Mouse (Mus musculus) heart, embryonic 15.5 days (tissue): ENCODE measurements around the gene Ogfod1. TPM values are rescaled to one million over a fixed set of nuclear protein-coding genes. Genes with fewer than 3 reads are reported as not detected.
A peak's percentile ranks its signal among the peaks of the same experiment; 100 is the strongest.
"Not testable (repeated sequence)": the region's sequence is repeated elsewhere in the genome, so short reads cannot be mapped to it uniquely, and the experiment has no call there.

Source experiments
- ATAC-seq: fragments of 200-750 bp; cut with Nextera tagmentation; replicated peaks from 2 replicates; pipeline ENCODE4 v1.8.0; 2017; ENCODE audit warnings: low read depth, moderate TSS enrichment; ENCODE audit not compliant: insufficient number of reproducible peaks, insufficient read depth, low FRiP score
- H3K27ac ChIP-seq: fragments of 300-500 bp; sonication (generic); 2 replicates; pipeline ENCODE4 v1.5.1; 2015; ENCODE audit warnings: mild to moderate bottlenecking, inconsistent platforms
- H3K27me3 ChIP-seq: fragments of 300-500 bp; sonication (generic); 2 replicates; pipeline ENCODE4 v1.6.1; 2015; ENCODE audit warnings: inconsistent platforms
- H3K36me3 ChIP-seq: fragments of 300-500 bp; sonication (generic); 2 replicates; pipeline ENCODE4 v1.6.1; 2015; ENCODE audit warnings: mild to moderate bottlenecking, inconsistent platforms
- H3K4me1 ChIP-seq: fragments of 300-500 bp; sonication (generic); replicated peaks from 2 replicates; pipeline ENCODE4 v1.6.1; 2015; ENCODE audit warnings: inconsistent platforms
- H3K4me2 ChIP-seq: fragments of 300-500 bp; sonication (generic); 2 replicates; pipeline ENCODE4 v1.6.1; 2015; ENCODE audit warnings: inconsistent platforms, mild to moderate bottlenecking, moderate library complexity
- H3K4me3 ChIP-seq: fragments of 300-500 bp; sonication (generic); 2 replicates; pipeline ENCODE4 v1.5.1; 2015; ENCODE audit warnings: mild to moderate bottlenecking, inconsistent platforms
- H3K9ac ChIP-seq: fragments of 300-500 bp; sonication (generic); 2 replicates; pipeline ENCODE4 v1.6.1; 2015; ENCODE audit warnings: mild to moderate bottlenecking, inconsistent platforms
- H3K9me3 ChIP-seq: fragments of 300-500 bp; sonication (generic); replicated peaks from 2 replicates; pipeline ENCODE4 v1.6.1; 2016; ENCODE audit warnings: inconsistent platforms
- WGBS: fragments of 180-500 bp; shearing (Covaris S2); methylation state at CpG from one replicate; pipeline ENCODE4 v1.1.7; 2015; ENCODE audit warnings: mixed read lengths; 5-methylcytosine and 5-hydroxymethylcytosine counted together
- polyA plus RNA-seq: library from polyadenylated mRNA; unstranded; fragments of >200 nt; fragmentation: Nextera tagmentation; extraction: Ambion mirVana; gene quantifications from 2 replicates; pipeline ENCODE4 v1.2.1, GENCODE M21; 2015

Ogfod1 gene
- polyA plus RNA-seq, 1 experiment from 2014 or later, result 11.3 TPM

- Histone ChIP-seq H3K27me3 (no peaks in the 10 kb centered on the region), H3K36me3 (peaks cover 57% of the 10 kb centered on the region), H3K4me1 (peaks cover 14% of the 10 kb centered on the region), H3K4me2 (no peak overlapping the region), H3K9ac (no peak overlapping the region), H3K9me3 (no peaks in the 10 kb centered on the region), H3K4me3 (no peak overlapping the region), H3K27ac (no peak overlapping the region)
- WGBS, result 92% methylated on average over 9 of the region's 9 CpGs
- ATAC-seq, result no peak
Measured at GRCm38 (mm10) chr8:94029701-94030100, 7.3 kb upstream of the Ogfod1 start.

GRCm38 (mm10) chr8:94033601-94034000 is 3.4 kb upstream of the Ogfod1 start:
- no peak overlapping the region for H3K27ac ChIP-seq
- no peaks in the 10 kb centered on the region for H3K27me3 ChIP-seq
- no peak overlapping the region for H3K4me2 ChIP-seq
- no peak overlapping the region for H3K4me3 ChIP-seq
- H3K36me3 ChIP-seq, result peaks cover 22% of the 10 kb centered on the region
- ATAC-seq, result no peak
- H3K9me3 ChIP-seq, result no peaks in the 10 kb centered on the region
- H3K4me1 ChIP-seq, result peaks cover 31% of the 10 kb centered on the region
- WGBS, result 85% methylated on average over 3 of the region's 3 CpGs
- no peak overlapping the region for H3K9ac ChIP-seq

GRCm38 (mm10) chr8:94035200-94035599 is 1.8 kb upstream of the Ogfod1 start:
- Histone ChIP-seq H3K9ac (no peak overlapping the region), H3K4me3 (peak overlapping the region; percentile 11), H3K27me3 (no peaks in the 10 kb centered on the region), H3K36me3 (peaks cover 8% of the 10 kb centered on the region; the same call in 1 of the 2 replicates), H3K27ac (no peak overlapping the region), H3K4me2 (peak overlapping the region; percentile 61), H3K9me3 (no peaks in the 10 kb centered on the region), H3K4me1 (peaks cover 31% of the 10 kb centered on the region)
- no peak for ATAC-seq
- WGBS, result 39% methylated on average over 5 of the region's 5 CpGs

- WGBS, result 0% methylated on average over 24 of the region's 32 CpGs
- Histone ChIP-seq H3K4me3 (peak overlapping the region; percentile 81), H3K4me2 (peak overlapping the region; percentile 61), H3K4me1 (peaks cover 31% of the 10 kb centered on the region), H3K9ac (peak overlapping the region; percentile 67), H3K27ac (peak overlapping the region; percentile 81)
- not testable (repeated sequence) for H3K36me3 ChIP-seq, H3K9me3 ChIP-seq, H3K27me3 ChIP-seq
- ATAC-seq, result peak; percentile 84
Measured at GRCm38 (mm10) chr8:94036541-94036940, 457 bp upstream of the Ogfod1 start.

GRCm38 (mm10) chr8:94037806-94038205 is 808 bp downstream of the Ogfod1 start:
- peak overlapping the region; percentile 68 for H3K9ac ChIP-seq
- WGBS, result 8% methylated on average over 15 of the region's 15 CpGs
- no peak for ATAC-seq

GRCm38 (mm10) chr8:94047845-94048244 is 10.8 kb downstream of the Ogfod1 start:
- no peak overlapping the region for H3K27ac ChIP-seq
- no peak overlapping the region for H3K9ac ChIP-seq
- 87% methylated on average over 2 of the region's 2 CpGs for WGBS
- no peaks in the 10 kb centered on the region for H3K9me3 ChIP-seq
- no peak overlapping the region for H3K4me3 ChIP-seq
- H3K4me1 ChIP-seq, result no peaks in the 10 kb centered on the region
- ATAC-seq, result no peak
- no peak overlapping the region for H3K4me2 ChIP-seq
- H3K27me3 ChIP-seq, result no peaks in the 10 kb centered on the region
- 0 out of 2 replicates have a peak, but pooled peaks cover 6% of the 10 kb centered on the region for H3K36me3 ChIP-seq

More at GRCm38 (mm10) chr8:94037806-94038205, 808 bp downstream of the Ogfod1 start:
- H3K27me3 ChIP-seq, result no peaks in the 10 kb centered on the region
- H3K4me3 ChIP-seq, result peak overlapping the region; percentile 81
- H3K9me3 ChIP-seq, result no peaks in the 10 kb centered on the region
- no peaks in the 10 kb centered on the region for H3K36me3 ChIP-seq
- H3K4me2 ChIP-seq, result peak overlapping the region; percentile 85
- H3K4me1 ChIP-seq, result peaks cover 27% of the 10 kb centered on the region
- H3K27ac ChIP-seq, result 0 out of 2 replicates have a peak overlapping the region, but pooled peaks have one; percentile 58

GRCm38 (mm10) chr8:94052696-94053095 is 15.7 kb downstream of the Ogfod1 start:
- no peak overlapping the region for H3K4me2 ChIP-seq
- H3K9me3 ChIP-seq, result no peaks in the 10 kb centered on the region
- H3K4me1 ChIP-seq, result no peaks in the 10 kb centered on the region
- no peak overlapping the region for H3K9ac ChIP-seq
- no peak for ATAC-seq
- 67% methylated on average over 12 of the region's 12 CpGs for WGBS
- H3K4me3 ChIP-seq, result no peak overlapping the region
- H3K27ac ChIP-seq, result no peak overlapping the region
- H3K27me3 ChIP-seq, result no peaks in the 10 kb centered on the region
- H3K36me3 ChIP-seq, result peaks cover 16% of the 10 kb centered on the region; the same call in 1 of the 2 replicates

GRCm38 (mm10) chr8:94057157-94057854 is 20.3 kb downstream of the Ogfod1 start:
- 62% methylated on average over 6 of the region's 6 CpGs for WGBS
- H3K36me3 ChIP-seq, result peaks cover 31% of the 10 kb centered on the region; the same call in 1 of the 2 replicates
- H3K4me1 ChIP-seq, result no peaks in the 10 kb centered on the region
- no peak overlapping the region for H3K4me3 ChIP-seq
- no peak overlapping the region for H3K27ac ChIP-seq
- no peaks in the 10 kb centered on the region for H3K27me3 ChIP-seq
- ATAC-seq, result no peak
- H3K9me3 ChIP-seq, result no peaks in the 10 kb centered on the region
- H3K4me2 ChIP-seq, result no peak overlapping the region
- no peak overlapping the region for H3K9ac ChIP-seq

- no peak overlapping the region for H3K9ac ChIP-seq
- no peak overlapping the region for H3K4me3 ChIP-seq
- ATAC-seq, result no peak
- H3K9me3 ChIP-seq, result no peaks in the 10 kb centered on the region
- no peaks in the 10 kb centered on the region for H3K27me3 ChIP-seq
- no peaks in the 10 kb centered on the region for H3K4me1 ChIP-seq
- H3K36me3 ChIP-seq, result peaks cover 21% of the 10 kb centered on the region
- no peak overlapping the region for H3K4me2 ChIP-seq
- H3K27ac ChIP-seq, result no peak overlapping the region
- 75% methylated on average over 11 of the region's 11 CpGs for WGBS
Measured at GRCm38 (mm10) chr8:94066121-94066863, 29.3 kb downstream of the Ogfod1 start.

GRCm38 (mm10) chr8:94068793-94069192 is 31.8 kb downstream of the Ogfod1 start:
- no peaks in the 10 kb centered on the region for H3K9me3 ChIP-seq
- H3K4me2 ChIP-seq, result no peak overlapping the region
- 84% methylated on average over 7 of the region's 7 CpGs for WGBS
- no peak for ATAC-seq
- no peak overlapping the region for H3K27ac ChIP-seq
- no peaks in the 10 kb centered on the region for H3K4me1 ChIP-seq
- H3K27me3 ChIP-seq, result no peaks in the 10 kb centered on the region
- no peak overlapping the region for H3K4me3 ChIP-seq
- H3K36me3 ChIP-seq, result peaks cover 7% of the 10 kb centered on the region
- no peak overlapping the region for H3K9ac ChIP-seq

- ATAC-seq, result no peak
- Histone ChIP-seq H3K9me3 (no peaks in the 10 kb centered on the region), H3K27ac (no peak overlapping the region), H3K4me2 (no peak overlapping the region), H3K4me3 (no peak overlapping the region), H3K9ac (no peak overlapping the region), H3K36me3 (no peaks in the 10 kb centered on the region), H3K27me3 (no peaks in the 10 kb centered on the region), H3K4me1 (no peaks in the 10 kb centered on the region)
- 83% methylated on average over 12 of the region's 12 CpGs for WGBS
Measured at GRCm38 (mm10) chr8:94076461-94077192, 39.6 kb downstream of the Ogfod1 start.
